Mouse (Mus musculus) cortical plate, adult 2 months (tissue): ENCODE data around the gene Rab8b.

Experiments used
- CTCF ChIP-seq: fragments of 200-500 bp; IDR thresholded peaks from 2 replicates; pipeline ENCODE4 v1.5.1; 2011; ENCODE audit warnings: mild to moderate bottlenecking, control low read depth, low read length; ENCODE audit not compliant: insufficient read depth; ENCODE audit errors: extremely low read depth
- POLR2A ChIP-seq: fragments of 200-500 bp; IDR thresholded peaks from 2 replicates; pipeline ENCODE4 v1.6.1; 2011; ENCODE audit warnings: mild to moderate bottlenecking, low read length, control low read depth; ENCODE audit not compliant: insufficient read depth; ENCODE audit errors: extremely low read depth

- TF ChIP-seq POLR2A = no peak
- no peak for TF ChIP-seq CTCF
Measured at GRCm38 (mm10) chr9:66846822-66847221, 72.7 kb downstream of the Rab8b start.
